In genomic region chr16:90132331-90132730, GRCm38 (mm10) we compare ENCODE assay signal across 27 mouse cellular contexts. TPM values are rescaled to one million over a fixed set of nuclear protein-coding genes. Genes with fewer than 3 reads are reported as not detected.
DNase-seq lines count a peak whose midpoint lies in the region; ATAC-seq and TF ChIP-seq lines count a peak whose summit lies in the region.
"Had no signal": no experiment of that assay in that cellular context is flagged by ENCODE, and none has a peak within 500 bp of the region (broad histone marks: within the 10 kb centered on the region; RNA-seq: fewer than 3 reads in every experiment).

No protein-coding gene starts in this region.

- peaks cover 32% of the 10 kb centered on the region for H3K4me1 ChIP-seq in hindbrain, embryonic 10.5 days (replicated peaks)
- H3K4me1 ChIP-seq in hindbrain, postnatal 0 days (ENCODE audit: insufficient read depth, low read length) = no peaks in the 10 kb centered on the region
- H3K4me1 ChIP-seq in midbrain, embryonic 14.5 days (ENCODE audit: control insufficient read depth, insufficient read depth, low read length) = peaks cover 16% of the 10 kb centered on the region

- ATAC-seq in hindbrain, postnatal 0 days = no peak
- ATAC-seq in midbrain, embryonic 14.5 days (ENCODE audit: low FRiP score, low TSS enrichment) = no peak
- ATAC-seq: intestine, embryonic 16.5 days had no signal

- H3K9me3 ChIP-seq in hindbrain, embryonic 10.5 days = peaks cover 6% of the 10 kb centered on the region; the same call in 1 of the 2 replicates
- no peaks in the 10 kb centered on the region for H3K9me3 ChIP-seq in hindbrain, postnatal 0 days (ENCODE audit: low read length)
- H3K9me3 ChIP-seq in midbrain, embryonic 14.5 days (ENCODE audit: control insufficient read depth, low read length) = no peaks in the 10 kb centered on the region; the same call in 1 of the 2 replicates
- H3K9me3 ChIP-seq: embryonic facial prominence, embryonic 12.5 days; heart, embryonic 15.5 days; hindbrain, embryonic 15.5 days; kidney, embryonic 15.5 days; limb, embryonic 15.5 days; lung, embryonic 15.5 days; neural tube, embryonic 12.5 days had no signal

- TF ChIP-seq CTCF in hindbrain, postnatal 0 days (IDR thresholded peaks at IDR 0.05; ENCODE audit: low read depth) = no peak
- TF ChIP-seq CTCF in brain, embryonic 14.5 days (IDR thresholded peaks at IDR 0.05; ENCODE audit: borderline replicate concordance, extremely low read depth, insufficient read depth, insufficient read length) = no peak

- H3K9ac ChIP-seq in hindbrain, postnatal 0 days (replicated peaks; ENCODE audit: low read length) = no peak overlapping the region
- no peak overlapping the region for H3K9ac ChIP-seq in midbrain, embryonic 14.5 days (replicated peaks; ENCODE audit: low read length)
- H3K9ac ChIP-seq: embryonic facial prominence, embryonic 12.5 days; heart, embryonic 15.5 days; hindbrain, embryonic 15.5 days; kidney, embryonic 15.5 days; limb, embryonic 15.5 days; liver, embryonic 14.5 days; lung, embryonic 15.5 days; neural tube, embryonic 12.5 days had no signal

- peaks cover 12% of the 10 kb centered on the region for H3K36me3 ChIP-seq in hindbrain, embryonic 10.5 days
- no peaks in the 10 kb centered on the region for H3K36me3 ChIP-seq in hindbrain, postnatal 0 days (ENCODE audit: insufficient read depth, low read length)
- H3K36me3 ChIP-seq in midbrain, embryonic 14.5 days (ENCODE audit: control insufficient read depth, insufficient read depth, low read length) = no peaks in the 10 kb centered on the region
- H3K36me3 ChIP-seq: embryonic facial prominence, embryonic 12.5 days; heart, embryonic 15.5 days; kidney, embryonic 15.5 days; lung, embryonic 15.5 days had no signal

- H3K27me3 ChIP-seq in hindbrain, embryonic 10.5 days (ENCODE audit: insufficient read depth, poor library complexity, severe bottlenecking) = peaks cover 9% of the 10 kb centered on the region; the same call in 1 of the 2 replicates
- H3K27me3 ChIP-seq in hindbrain, postnatal 0 days (ENCODE audit: insufficient read depth, low read length) = no peaks in the 10 kb centered on the region
- no peaks in the 10 kb centered on the region for H3K27me3 ChIP-seq in midbrain, embryonic 14.5 days (ENCODE audit: control insufficient read depth, insufficient read depth, low read length)
- H3K27me3 ChIP-seq: embryonic facial prominence, embryonic 12.5 days; heart, embryonic 15.5 days; hindbrain, embryonic 15.5 days; kidney, embryonic 15.5 days; limb, embryonic 15.5 days; lung, embryonic 15.5 days; megakaryocyte, embryonic 14.5 days; neural tube, embryonic 12.5 days had no signal

- 19% methylated on average over 10 of the region's 10 CpGs for WGBS in hindbrain, embryonic 10.5 days
- WGBS in hindbrain, postnatal 0 days = 26% methylated on average over 10 of the region's 10 CpGs
- 3% methylated on average over 10 of the region's 10 CpGs for WGBS in midbrain, embryonic 14.5 days

- H3K4me2 ChIP-seq in hindbrain, postnatal 0 days (ENCODE audit: low read depth, low read length) = no peak overlapping the region
- H3K4me2 ChIP-seq in midbrain, embryonic 14.5 days (ENCODE audit: low read length) = no peak overlapping the region
- H3K4me2 ChIP-seq: embryonic facial prominence, embryonic 12.5 days; heart, embryonic 15.5 days; hindbrain, embryonic 15.5 days; kidney, embryonic 15.5 days; limb, embryonic 15.5 days; lung, embryonic 15.5 days; neural tube, embryonic 12.5 days had no signal

- no peak overlapping the region for H3K4me3 ChIP-seq in hindbrain, embryonic 10.5 days
- no peak overlapping the region for H3K4me3 ChIP-seq in hindbrain, postnatal 0 days (ENCODE audit: low read length)
- H3K4me3 ChIP-seq in midbrain, embryonic 14.5 days (replicated peaks; ENCODE audit: low read depth, low read length) = no peak overlapping the region
- H3K4me3 ChIP-seq: embryonic facial prominence, embryonic 12.5 days; gastrocnemius, adult 2 months; heart, embryonic 15.5 days; hindbrain, embryonic 15.5 days; kidney, embryonic 15.5 days; limb, embryonic 15.5 days; lung, embryonic 15.5 days; megakaryocyte, embryonic 14.5 days; neural tube, embryonic 12.5 days had no signal

- no peak for TF ChIP-seq POLR2A in brain, embryonic 14.5 days (IDR thresholded peaks at IDR 0.05; ENCODE audit: borderline replicate concordance, extremely low read depth, insufficient read depth, insufficient read length, poor library complexity, severe bottlenecking)

- DNase-seq in hindbrain, embryonic 10.5 days (ENCODE audit: low spot score) = peak; percentile 23
- DNase-seq in hindbrain, postnatal 0 days (ENCODE audit: low spot score) = no peak
- peak; percentile 56 for DNase-seq in brain, embryonic 14.5 days (ENCODE audit: low read depth)
- DNase-seq in embryo, embryonic 9.5 days (ENCODE audit: extremely low spot score) = peak; percentile 47
- DNase-seq in midbrain, embryonic 14.5 days = peak; percentile 54
- DNase-seq in heart, adult 8-10 months (ENCODE audit: low spot score) = no peak
- no peak for DNase-seq in kidney, adult 11 months
- DNase-seq: B cell, adult 2 months; cerebellum, adult 18-20 months; cerebellum, postnatal 25 days; gastrocnemius, adult 2 months; heart, postnatal 36 days; kidney, postnatal 4 days; left cerebral cortex, postnatal 4 days; lung, postnatal 36 days; thymus, adult 18-20 months; thymus, postnatal 36 days had no signal

- H3K27ac ChIP-seq in hindbrain, embryonic 10.5 days = peak overlapping the region; percentile 24; the same call in 1 of the 2 replicates
- H3K27ac ChIP-seq in hindbrain, postnatal 0 days = no peak overlapping the region
- H3K27ac ChIP-seq in midbrain, embryonic 14.5 days (replicated peaks; ENCODE audit: low read depth, low read length) = no peak overlapping the region
- H3K27ac ChIP-seq: embryonic facial prominence, embryonic 12.5 days; gastrocnemius, adult 2 months; heart, embryonic 15.5 days; hindbrain, embryonic 15.5 days; kidney, embryonic 15.5 days; limb, embryonic 15.5 days; liver, embryonic 14.5 days; lung, embryonic 15.5 days; neural tube, embryonic 12.5 days had no signal

RNA-seq across cellular contexts. Expression of gene Tiam1, which starts 11.2 kb away (rescaled TPM):
- 19.4 and 19.7 TPM in 2 replicates for polyA plus RNA-seq in hindbrain, embryonic 10.5 days (2016; fragmentation: Nextera tagmentation; extraction: Ambion mirVana)
- total RNA-seq in hindbrain, postnatal 0 days (2014; rRNA removed) = 18.2 and 26.2 TPM in 2 replicates
- 14.3 and 15.1 TPM in 2 replicates for polyA plus RNA-seq in hindbrain, postnatal 0 days (2015; fragmentation: Nextera tagmentation; extraction: Ambion mirVana)
- polyA plus RNA-seq in brain, embryonic 14.5 days (2012; rRNA removed) = 6.4 and 19.3 TPM in 2 replicates
- polyA plus RNA-seq in midbrain, embryonic 14.5 days (2014; fragmentation: Nextera tagmentation; extraction: Ambion mirVana) = 34.6 and 40.0 TPM in 2 replicates
- total RNA-seq in heart, adult 8-10 months (2022) = 1 to 10 TPM; 4.7 to 7.3 (median 6.7) TPM

Comparison
In these comparisons a context has a peak if more than half of its experiments do, and no peak if none do; other contexts are left out.
1. DNase-seq: peak in hindbrain, embryonic 10.5 days (single experiment), brain, embryonic 14.5 days (single experiment), embryo, embryonic 9.5 days (single experiment) and midbrain, embryonic 14.5 days (single experiment); none in hindbrain, postnatal 0 days (single experiment), heart, adult 8-10 months (single experiment) and kidney, adult 11 months (single experiment).